Mouse (Mus musculus) thymus, postnatal 4 days (tissue): ENCODE measurements at regions not wholly inside any gene's neighbourhood (a gene's known extent, or its start where the extent isn't known, plus 50 kb on each side); places are given as distances from the start of the nearest gene placed in this dataset.

ENCODE experiments used
- DNase-seq: peaks from one replicate; pipeline ENCODE4 v3.0.0; 2021

- DNase-seq, result no peak
Measured at GRCm38 (mm10) chr7:39882113-39882512, 364.5 kb downstream of the Zfp619 start.

- no peak for DNase-seq
Measured at GRCm38 (mm10) chr7:39894208-39894896, 376.8 kb downstream of the Zfp619 start.

DNA sequence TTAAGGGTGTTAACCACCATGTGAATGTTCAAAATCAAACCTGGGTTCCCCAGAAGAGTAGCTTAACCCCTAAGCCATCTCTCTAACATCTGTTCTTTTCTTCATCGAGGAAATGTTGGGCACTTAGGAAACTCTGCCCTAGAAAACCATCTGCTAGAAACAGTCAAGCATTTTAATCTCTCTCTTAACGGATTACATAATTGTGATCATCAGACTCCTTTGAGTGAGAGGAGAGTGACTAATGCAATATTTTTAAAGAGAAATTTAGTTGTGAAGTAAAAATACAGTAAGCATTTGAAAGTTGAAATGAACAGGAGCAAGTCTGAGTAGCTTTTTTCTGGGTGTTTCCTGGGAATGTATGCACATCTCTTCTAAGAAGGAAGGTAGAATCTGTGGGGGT lies 379.4 kb downstream of the Zfp619 start:
- DNase-seq, result no peak

- no peak for DNase-seq
Measured at GRCm38 (mm10) chr7:39898268-39898667, 380.7 kb downstream of the Zfp619 start.

DNA sequence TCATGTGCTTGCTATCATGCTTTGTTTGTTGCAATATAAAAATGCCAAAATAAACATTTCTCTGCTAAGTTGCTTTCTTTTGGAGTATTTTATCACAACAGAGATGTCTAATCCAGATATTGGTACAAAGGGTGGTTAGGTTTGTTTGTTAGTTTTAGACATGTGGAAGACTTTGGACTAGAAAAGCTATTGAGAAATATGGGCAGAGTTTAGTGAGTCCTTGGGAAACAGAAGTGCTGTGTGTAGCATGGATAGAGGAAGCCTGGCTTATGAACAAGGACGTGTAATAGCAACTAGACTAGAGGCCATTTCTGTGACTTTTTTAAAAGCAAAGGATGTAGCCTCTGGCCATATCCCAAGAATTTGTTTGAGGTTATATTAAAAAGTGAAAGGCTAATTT lies 416.4 kb downstream of the Zfp619 start:
- no peak for DNase-seq

GRCm38 (mm10) chr7:39937262-39937661 lies 419.7 kb downstream of the Zfp619 start:
- DNase-seq, result no peak

DNA sequence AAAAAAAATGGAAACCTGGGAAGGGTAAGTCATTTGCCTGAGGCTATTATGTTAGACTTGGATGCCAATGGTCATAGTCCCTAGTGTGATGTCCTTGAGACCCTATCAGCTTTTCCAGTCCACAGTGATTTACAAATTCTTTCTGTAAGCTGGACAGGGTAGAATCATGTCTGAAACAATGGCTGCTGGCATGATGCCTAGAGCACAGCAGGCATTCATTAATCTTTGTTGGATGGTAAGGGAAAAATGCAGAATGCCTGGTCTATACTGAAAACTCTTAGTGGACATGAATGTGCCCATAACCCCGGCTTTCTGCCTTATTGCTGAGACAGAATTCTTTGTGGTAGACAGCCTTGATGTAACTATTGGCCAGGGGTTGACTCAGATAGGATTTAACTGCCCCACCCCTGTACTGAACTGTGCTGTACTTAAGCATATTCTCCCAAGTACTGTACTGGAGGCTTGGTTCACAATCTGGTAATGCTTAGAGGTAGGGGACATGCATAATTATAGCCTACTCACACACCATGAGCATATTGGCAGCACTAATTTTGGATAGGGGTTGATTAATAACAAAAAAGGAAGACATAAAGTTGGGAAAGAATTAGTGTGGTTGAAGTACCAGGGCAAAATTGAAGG lies 424.8 kb downstream of the Zfp619 start:
- DNase-seq, result no peak

DNA sequence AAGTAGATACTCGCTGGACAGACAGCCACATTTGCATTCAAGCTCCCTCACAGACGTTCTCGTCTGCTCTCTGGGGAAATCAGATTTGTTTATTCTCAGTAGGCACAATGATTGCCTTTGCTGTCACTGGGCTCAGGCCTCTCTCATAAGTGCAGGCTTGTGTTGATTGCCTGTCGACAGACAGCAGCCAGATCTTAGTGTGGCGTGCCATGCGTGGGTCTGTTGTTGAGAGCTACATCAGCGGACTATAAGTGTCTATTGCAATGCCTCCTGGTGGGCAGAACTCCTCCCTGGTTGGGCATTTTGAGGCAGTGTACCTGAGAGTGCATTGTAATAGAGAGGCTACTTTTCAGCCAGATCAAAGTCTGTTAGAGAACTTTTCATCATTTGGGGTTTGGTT lies 436.5 kb downstream of the Zfp619 start:
- DNase-seq, result no peak

GRCm38 (mm10) chr7:39954931-39955330 lies 437.4 kb downstream of the Zfp619 start:
- DNase-seq, result no peak

GRCm38 (mm10) chr7:39978121-39978520 lies 460.6 kb downstream of the Zfp619 start:
- DNase-seq, result no peak

DNA sequence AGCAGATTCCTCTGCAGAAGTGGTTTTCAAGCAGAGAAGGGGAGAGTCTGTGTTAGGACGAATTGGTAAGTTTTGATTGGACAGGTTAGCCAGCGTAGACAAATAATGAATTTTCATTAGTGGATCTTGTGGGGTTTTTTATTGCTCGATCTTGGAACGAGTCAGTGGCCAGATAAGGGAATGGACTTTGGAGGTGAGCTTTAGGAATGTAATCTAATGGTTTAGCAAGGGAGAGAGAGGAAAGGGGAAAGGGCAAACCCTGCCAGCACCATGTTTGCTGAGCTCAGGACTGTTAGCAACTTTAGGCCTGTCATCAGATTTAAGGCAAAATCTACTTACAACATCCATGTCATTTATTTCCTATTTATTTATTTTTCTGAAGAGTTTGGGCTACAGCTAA lies 464.1 kb downstream of the Zfp619 start:
- no peak for DNase-seq
